Mouse (Mus musculus) adrenal gland, postnatal 10 days (tissue): ENCODE data around the gene Chp2. TPM values are rescaled to one million over a fixed set of nuclear protein-coding genes. Genes with fewer than 3 reads are reported as not detected.
"Not testable (repeated sequence)": the region's sequence is repeated elsewhere in the genome, so short reads cannot be mapped to it uniquely, and the experiment has no call there.

Experiments used
- DNase-seq: peaks from one replicate; pipeline ENCODE4 v3.0.0; 2021; ENCODE audit warnings: mixed read lengths
- total RNA-seq, 2 experiments: library from RNA; stranded (reverse); gene quantifications; 2 replicates each; pipeline ENCODE4 v1.2.3; 2021

Chp2 gene
- total RNA-seq, 2 experiments from 2014 or later = 4.8 to 7.2 TPM

DNA sequence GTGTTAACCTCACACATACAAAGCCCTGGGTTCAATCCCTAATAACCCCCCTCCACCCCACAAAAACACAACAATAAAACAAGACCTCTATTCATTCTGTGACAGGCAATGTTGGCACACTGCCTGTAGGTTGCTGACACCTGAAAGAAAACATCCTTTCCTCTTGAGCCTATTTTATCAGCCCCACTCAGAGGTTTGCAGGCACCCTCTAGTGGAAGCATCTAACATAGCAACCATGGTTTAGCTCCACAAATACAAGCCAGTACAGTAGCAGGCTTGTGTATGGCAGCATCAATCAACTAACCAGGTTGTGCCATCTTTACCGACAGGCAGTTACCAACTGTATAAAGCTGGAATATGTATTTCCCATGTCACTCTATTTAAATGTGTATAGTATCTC lies 23.0 kb downstream of the Chp2 start:
- DNase-seq = peak; percentile 26

DNA sequence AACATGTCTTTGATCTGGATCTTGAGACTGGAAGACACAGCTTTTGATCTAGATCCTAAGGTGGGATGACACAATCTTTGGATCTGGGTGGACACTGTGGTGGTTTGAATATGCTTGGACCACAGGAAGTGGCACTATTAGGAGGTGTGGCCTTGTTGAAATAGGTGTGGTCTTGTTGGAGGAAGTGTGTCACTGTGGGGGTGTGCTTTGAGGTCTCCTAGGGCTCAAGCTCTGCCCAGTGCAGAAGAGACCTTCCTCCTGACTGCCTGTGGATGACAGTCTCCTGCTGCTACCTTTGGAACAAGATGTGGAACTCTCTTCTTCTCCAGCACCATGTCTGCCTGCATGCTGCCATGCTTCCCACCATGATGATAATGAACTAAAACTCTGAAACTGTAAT lies 23.4 kb downstream of the Chp2 start:
- not testable (repeated sequence) for DNase-seq

DNA sequence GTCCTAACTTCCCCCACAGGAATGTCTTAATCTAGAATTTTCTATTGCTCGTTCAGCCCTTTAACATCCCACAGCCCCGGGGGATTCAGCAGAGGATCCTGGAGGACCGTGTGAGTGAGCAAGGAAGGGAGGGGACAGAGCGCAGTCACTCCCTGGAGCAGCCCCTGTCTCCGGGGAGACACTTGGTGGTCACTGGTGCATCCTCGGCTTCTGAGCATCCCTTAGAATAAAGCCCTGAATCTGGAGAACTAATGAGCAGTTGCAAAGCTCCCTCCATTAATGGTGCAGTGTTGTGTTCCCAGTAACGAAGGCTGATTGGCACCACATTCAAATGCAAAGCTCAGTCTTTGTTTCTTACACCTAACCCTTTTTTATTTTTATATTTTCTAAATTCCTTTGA lies 24.9 kb downstream of the Chp2 start:
- no peak for DNase-seq

DNA sequence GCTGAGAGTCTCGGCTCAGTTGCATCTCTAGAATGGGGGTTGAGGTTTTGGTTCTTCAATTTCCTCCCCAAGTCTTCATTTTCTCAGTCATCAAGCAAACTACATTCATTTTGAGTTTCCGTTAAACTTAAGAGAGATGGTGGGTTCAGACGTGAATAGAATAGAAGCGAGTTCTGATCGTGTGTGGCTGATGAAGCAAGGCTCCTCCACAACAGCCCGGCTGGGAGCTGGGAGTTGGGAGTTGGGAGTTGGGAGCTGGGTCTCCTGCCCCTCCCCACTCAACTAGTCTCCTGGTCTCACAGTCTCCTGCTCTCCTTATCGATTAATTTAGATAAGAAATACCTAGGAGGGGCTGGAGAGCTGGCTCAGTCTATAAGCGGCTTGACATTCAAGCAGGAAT lies 25.3 kb downstream of the Chp2 start:
- no peak for DNase-seq

DNA sequence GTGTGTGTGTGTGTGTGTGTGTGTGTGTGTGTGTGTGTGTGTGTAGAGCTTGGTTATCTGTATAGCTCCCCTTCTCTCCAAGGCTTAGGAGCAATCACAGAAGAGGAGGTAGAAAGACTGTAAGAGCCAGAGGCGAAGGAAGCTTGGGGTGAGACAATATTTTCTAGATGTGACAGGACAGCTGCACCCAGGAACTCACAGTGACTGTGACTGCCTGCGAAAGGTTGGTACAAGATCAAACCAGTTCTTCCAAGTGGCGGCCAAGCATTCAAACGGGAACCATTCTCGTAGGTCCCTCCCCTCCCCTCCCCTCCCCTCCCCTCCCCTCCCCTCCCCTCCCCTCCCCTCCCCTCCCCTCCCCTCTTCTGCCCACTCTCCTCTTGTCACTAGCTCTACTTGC lies 26.7 kb downstream of the Chp2 start:
- no peak for DNase-seq

DNA sequence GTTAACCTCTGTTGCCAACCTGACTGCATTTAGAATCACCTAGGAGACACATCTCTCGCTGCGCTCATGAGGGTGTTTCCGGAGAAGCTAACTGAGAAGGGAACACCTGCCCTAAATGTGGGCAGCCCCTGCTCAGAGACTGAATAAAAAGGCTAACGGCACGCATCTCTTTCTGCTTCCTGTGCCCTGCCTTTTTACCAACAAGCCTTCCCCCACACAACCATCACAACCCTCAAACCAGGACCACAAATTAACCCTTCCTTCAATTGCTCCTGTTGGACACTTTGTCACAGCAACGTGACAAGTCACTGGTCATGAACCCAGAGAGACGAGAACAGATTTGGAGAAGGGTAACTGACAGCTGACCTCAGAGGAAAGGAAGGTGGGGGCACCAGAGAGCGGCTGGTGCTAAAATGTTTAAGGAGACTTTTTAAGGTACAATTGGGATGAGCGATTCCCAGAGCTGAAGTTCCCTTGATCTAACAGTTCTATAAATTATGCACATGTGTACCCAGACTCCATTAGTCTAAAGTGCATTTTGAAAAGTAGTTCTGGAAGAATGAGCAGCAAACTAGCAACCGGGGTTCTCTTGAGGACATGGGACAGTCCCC lies 28.1 kb downstream of the Chp2 start:
- no peak for DNase-seq

DNA sequence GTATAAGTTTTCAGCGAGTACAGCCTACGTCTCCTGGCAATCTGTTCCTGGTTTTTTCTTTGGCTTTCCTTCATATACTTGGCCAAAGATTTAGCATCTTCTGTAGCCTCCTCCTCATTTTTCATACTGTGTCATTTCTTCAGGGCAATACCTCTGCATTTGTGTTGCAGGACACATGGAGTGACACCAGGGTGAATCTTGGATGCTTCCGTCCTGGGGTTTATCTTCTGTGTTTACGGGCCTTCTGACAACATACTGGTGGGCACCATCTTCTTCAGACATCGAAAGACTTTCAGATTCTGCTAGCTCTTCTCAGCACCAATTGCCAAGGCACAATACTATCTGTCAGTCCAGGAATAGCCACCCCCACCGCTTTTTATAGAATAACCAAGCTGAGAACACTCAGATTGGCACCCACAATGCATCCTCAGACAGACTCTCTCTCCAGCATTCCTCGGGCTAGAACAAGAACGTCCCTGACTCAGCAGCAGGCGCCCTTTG lies 30.1 kb downstream of the Chp2 start:
- no peak for DNase-seq

DNA sequence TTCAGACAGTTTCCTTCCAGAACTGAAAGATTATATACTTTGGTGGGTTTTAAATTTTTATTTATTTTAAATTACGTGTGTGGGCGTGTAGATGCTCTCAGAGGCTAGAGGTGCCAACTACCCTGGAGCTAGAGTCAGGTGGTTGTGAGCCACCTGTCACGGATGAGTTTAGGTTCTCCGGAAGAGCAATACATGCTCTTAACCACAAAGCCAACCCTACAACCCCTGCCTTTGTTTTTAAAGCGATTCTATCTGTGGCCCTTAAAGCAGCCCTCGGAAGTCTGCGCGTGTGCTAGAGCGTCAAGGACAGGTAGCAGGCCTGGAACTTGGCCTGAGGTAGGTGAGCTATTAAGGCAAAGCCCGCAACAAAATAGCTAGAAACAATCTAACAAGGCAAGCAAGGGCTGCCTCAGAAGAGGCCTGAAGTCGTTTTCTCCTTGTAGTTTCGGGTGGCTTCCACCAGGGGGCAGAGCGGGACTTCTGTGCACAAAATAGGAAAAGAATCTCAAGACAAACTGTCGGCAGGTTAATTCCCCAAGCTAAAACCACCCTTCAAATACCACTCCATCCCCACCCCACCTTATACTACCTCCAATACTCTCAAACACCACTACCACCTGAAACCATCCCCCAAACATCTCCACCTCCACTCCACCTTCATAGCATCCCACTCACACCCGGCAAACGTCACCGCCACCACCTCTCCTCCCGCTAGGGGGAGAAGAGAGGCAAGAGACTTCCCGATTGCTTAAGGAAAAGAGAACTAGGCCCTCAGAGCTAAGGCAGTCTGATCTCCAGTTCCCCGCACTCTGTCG lies 32.1 kb downstream of the Chp2 start:
- peak; percentile 82 for DNase-seq

DNA sequence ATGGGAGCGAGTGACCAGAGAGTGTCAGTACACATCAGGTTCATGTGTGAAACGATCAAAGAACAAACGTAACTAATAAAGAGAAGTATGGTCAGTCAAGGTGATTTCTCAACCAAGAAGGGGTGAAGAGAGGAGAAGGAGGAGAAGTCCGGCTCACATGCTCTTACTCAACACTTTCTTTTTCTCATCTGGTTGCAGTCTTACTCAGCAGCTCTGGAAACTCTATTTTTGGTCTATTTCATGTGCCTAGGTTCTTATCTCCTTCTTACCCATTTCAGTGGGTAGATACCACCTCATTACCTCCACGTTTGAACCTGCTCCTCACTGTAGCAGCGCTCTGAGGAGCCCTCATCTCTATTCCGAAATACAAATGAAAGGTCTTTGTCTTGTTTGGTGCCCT lies 37.4 kb downstream of the Chp2 start:
- DNase-seq = no peak

DNA sequence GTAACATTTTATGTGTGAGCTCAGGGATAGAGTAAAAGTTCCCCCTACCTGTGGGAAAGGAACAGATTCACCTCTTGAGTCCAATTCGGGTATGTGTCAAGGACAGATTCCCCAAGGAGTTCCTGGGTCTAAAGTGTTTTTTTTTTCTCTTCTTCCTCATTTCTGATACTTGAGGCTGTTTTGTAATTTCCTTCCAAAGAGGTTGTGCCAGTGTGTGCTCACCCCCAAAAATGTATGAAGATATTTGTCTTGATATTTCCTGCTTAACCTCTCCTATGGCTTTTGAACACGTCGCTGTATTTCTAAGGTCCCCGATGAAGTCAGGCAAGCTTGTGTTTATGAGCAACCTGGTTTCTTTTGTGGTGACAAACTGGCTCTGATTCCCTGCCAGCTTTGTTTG lies 39.2 kb downstream of the Chp2 start:
- no peak for DNase-seq

DNA sequence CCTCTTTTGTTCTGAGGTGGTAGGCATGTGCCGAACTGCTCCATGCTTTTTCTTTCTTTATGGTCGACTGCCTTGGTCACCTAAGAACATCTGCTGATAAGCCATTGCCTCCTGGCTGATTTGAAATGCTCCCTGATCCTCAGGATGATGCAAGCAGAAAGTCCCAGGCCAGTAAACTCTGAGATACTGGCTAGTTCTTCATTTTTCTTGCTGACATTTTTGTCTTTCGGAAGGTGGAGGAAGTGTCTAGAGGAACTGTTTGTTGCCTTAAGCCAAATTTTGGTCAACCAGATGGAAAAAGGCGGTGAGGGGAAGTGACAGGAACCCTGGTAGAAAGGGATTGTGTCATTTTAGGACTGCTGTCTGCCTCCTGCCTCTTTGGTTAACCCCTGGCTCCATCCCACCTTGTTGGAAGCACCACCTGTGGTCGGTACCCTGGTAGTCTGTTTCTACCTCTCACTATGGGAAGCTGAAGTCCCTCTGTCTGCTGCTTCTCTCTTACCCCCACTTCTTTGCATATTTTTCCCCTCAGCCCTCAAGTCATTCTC lies 40.8 kb downstream of the Chp2 start:
- no peak for DNase-seq

DNA sequence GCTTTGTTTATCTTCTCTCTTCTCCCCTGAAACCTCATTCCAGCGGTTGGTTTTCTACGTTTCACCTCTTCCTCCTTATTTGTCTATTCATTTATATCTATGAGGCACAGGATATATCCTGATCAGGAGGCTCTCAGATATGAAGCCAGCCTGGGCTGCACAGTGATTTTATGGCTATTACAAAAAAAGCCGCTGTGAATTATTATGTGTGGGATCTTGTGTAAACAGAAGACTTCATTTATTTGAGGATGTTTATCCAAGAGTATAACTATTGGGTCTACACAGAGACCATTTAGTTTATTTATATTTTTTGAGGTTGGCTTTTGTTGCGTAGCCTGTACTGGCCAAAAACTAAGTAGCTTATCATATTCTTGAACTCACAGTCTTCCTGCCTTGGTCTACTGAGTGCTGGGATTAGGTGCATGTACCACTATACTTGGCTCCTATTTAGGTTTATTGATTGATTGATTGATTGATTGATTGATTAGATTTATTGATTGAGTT lies 49.7 kb downstream of the Chp2 start:
- DNase-seq = no peak

DNA sequence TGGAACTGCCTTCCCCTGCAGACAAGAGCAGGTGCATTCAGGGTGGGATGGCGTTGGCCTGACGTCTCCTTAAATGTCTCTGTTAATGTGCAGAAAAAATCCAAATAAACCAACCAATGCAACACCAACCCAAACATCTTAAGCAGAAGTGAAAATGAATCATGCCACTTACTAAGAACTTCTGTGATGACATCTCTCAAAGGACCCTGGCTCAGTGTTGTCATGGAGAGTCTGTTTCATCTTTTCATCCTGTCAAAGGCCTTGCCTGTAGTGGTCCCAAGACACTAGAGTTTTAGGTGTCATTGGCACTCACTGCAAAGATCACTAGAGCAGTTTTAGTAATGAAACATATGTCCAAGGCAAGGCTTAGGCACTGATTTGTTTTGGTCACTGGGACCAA lies 53.0 kb downstream of the Chp2 start:
- DNase-seq = no peak

Other genes with a start within 250 kb of the Chp2 start
- 10 to 100 TPM; 24.3 to 25.3 TPM for gene Cog7, start 237.8 kb upstream of the Chp2 start, total RNA-seq
- gene Gga2, start 198.3 kb upstream of the Chp2 start, total RNA-seq = 10 to 100 TPM; 21.4 to 28.1 TPM
- gene Ubfd1, start 152.3 kb upstream of the Chp2 start, total RNA-seq = 10 to 100 TPM; 41.5 to 43.0 TPM
- 10 to 100 TPM; 19.3 to 21.7 TPM for gene Ears2, start 152.2 kb upstream of the Chp2 start, total RNA-seq
- 1,000 to 10,000 TPM in 1 of 2 experiments, 100 to 1,000 TPM in 1; 951 to 1,021 TPM for gene Ndufab1, start 117.6 kb upstream of the Chp2 start, total RNA-seq
- 1 to 10 TPM; 2.7 to 4.3 TPM for gene Palb2, start 86.5 kb upstream of the Chp2 start, total RNA-seq
- 10 to 100 TPM; 53.0 to 59.0 TPM for gene Dctn5, start 86.5 kb upstream of the Chp2 start, total RNA-seq
- gene Plk1, start 60.1 kb upstream of the Chp2 start, total RNA-seq = 10 to 100 TPM; 14.2 to 16.7 TPM
- gene Ern2, start 33.3 kb upstream of the Chp2 start, total RNA-seq = under 1 TPM in 1 of 2 experiments, not detected in 1; 0.09 TPM
- 10 to 100 TPM; 13.4 to 13.5 TPM for gene Prkcb, start 69.3 kb downstream of the Chp2 start, total RNA-seq